Mouse (Mus musculus) skeletal muscle tissue, adult 2 months (tissue): ENCODE results near the gene Vars.
"Not testable (repeated sequence)": the region's sequence is repeated elsewhere in the genome, so short reads cannot be mapped to it uniquely, and the experiment has no call there.

Experiments
- DNase-seq: peaks from one replicate; pipeline ENCODE4 v3.0.0-alpha.2; 2012; ENCODE audit warnings: low read depth, low spot score

The Vars gene

GRCm38 (mm10) chr17:34971694-34972068, 29.1 kb upstream of the Vars start:
- not testable (repeated sequence) for DNase-seq

DNA sequence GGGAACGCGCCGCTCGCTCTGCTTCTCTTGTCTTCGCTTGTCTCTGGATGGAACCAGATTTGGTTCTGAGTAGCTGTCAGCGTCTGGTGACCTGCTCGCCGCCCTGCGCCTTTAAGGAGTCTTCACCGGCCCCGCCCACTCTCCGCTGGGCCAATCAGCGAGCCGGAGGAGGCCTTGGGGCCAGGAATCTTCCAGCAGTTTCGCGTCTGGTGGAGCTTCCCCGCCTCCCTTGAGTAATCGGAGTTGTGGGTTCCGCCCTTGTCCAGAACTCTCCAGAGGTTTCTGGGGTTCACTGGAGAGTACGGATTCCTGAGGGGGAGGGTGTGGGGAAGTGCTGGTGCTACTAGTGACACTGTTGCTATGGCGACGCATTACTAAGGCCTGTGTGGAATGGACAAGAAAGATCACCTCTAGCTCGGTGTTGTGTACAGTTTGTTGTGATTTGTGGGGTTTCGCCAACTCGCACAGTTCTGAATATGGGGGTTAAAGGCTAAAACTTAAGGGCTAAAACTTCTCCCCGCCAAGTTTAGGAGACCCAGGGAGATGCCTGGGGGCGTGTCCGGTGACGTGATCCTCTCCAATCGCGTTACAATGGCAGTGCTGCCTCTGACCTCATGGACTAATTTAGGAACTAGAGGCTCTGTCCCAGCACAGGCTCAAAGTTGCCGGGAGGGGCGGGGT, 28.6 kb upstream of the Vars start, which contains the start of the genes Hspa1a and Hspa1l:
Gene Hspa1a, minus strand, starts transcription at position 88 of the 681 bp plus-strand sequence.
Gene Hspa1l, plus strand, starts transcription at position 635 of the 681 bp plus-strand sequence.
- peak; percentile 86 for DNase-seq

- DNase-seq, result no peak
Measured at GRCm38 (mm10) chr17:34975581-34976492, 24.9 kb upstream of the Vars start.

GRCm38 (mm10) chr17:34977000-34977399, 23.8 kb upstream of the Vars start:
- no peak for DNase-seq

- no peak for DNase-seq
Measured at GRCm38 (mm10) chr17:34978239-34978638, 22.5 kb upstream of the Vars start.

- no peak for DNase-seq
Measured at GRCm38 (mm10) chr17:34979631-34980030, 21.2 kb upstream of the Vars start.

GRCm38 (mm10) chr17:34980655-34981054, 20.1 kb upstream of the Vars start:
- DNase-seq, result peak; percentile 65

GRCm38 (mm10) chr17:34981690-34982180, 19.1 kb upstream of the Vars start, which contains the start of gene Lsm2:
Lsm2 (plus strand) TSS chr17:34981862.
- peak; percentile 92 for DNase-seq

DNA sequence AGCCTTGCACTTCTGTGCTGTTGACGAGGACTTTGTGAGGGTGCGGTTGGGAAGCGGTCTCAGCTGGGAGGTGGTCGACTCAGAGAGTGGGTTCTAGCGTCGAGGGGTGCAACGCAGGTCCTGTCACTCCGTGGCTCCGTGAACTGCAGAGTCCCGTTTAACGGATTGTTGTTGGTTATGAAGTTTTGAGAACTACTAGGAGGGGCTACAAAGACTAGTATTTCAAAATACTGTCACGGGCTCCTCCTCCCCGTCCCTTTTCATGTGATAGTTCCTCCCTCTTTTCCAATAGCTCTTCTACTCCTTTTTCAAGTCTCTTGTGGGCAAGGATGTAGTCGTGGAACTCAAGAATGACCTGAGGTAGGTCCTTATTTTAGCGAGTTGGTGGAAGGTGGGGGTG, 18.5 kb upstream of the Vars start:
- no peak for DNase-seq

- no peak for DNase-seq
Measured at GRCm38 (mm10) chr17:34984218-34984617, 16.6 kb upstream of the Vars start.

DNA sequence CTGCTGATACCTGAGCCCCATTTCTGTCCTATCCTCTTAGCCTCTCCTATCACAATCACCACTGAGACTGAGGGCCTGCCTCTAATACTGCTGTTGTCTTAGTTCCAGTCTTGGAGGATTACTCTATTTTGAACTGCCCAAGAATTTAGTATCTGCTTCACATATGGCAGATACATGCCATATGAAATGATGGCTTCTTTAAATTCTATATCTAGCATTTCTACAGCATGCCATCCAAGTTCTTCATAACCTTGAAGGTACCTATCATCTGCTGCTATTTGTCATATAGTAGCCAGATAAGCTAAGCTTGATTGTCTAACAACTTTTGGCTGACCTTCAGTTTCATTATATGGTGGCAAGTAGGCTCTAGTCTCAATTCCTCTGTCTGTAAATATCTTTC, 6.0 kb upstream of the Vars start:
- DNase-seq, result no peak

DNA sequence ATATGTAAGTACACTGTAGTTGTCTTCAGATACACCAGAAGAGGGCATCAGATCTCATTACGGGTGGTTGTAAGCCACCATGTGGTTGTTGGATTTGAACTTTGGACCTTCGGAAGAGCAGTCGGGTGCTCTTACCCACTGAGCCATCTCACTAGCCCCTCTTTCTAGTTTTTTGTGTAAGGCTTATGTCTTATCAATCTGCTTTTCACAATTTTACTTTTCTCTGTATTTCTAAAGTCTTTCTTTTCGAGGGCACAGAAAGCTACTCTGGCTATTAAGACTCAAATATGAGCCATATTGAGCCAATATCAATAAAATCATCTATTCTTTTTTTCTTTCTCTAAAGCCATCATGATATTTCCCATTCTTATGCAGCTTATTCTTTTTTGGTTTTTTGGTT, 5.6 kb upstream of the Vars start:
- DNase-seq, result not testable (repeated sequence)

DNA sequence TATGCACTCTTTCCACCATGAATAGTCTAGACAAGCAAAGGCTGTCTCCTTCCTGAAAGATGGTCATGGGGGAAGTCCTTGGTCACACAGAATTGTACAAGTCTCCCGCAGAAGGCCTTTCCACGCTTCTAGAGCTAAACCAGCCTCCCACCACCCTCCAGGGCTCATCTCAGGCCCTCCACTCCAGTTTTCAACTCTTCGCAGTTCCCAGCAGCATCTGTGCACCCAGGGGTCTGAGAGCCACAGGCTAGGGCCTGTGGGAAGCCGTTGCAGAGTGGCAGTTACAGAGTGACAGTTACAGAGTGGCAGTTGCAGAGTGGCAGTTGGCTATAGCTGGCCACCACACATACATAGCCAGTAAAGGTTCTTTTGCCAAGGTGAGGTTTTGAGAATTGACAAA, 4.9 kb upstream of the Vars start:
- DNase-seq, result not testable (repeated sequence)

GRCm38 (mm10) chr17:34996411-34997141, 4.2 kb upstream of the Vars start:
- no peak for DNase-seq

GRCm38 (mm10) chr17:34997142-34997483, 3.7 kb upstream of the Vars start:
- DNase-seq, result no peak

GRCm38 (mm10) chr17:34998526-34999430, 2.0 kb upstream of the Vars start:
- no peak for DNase-seq

DNA sequence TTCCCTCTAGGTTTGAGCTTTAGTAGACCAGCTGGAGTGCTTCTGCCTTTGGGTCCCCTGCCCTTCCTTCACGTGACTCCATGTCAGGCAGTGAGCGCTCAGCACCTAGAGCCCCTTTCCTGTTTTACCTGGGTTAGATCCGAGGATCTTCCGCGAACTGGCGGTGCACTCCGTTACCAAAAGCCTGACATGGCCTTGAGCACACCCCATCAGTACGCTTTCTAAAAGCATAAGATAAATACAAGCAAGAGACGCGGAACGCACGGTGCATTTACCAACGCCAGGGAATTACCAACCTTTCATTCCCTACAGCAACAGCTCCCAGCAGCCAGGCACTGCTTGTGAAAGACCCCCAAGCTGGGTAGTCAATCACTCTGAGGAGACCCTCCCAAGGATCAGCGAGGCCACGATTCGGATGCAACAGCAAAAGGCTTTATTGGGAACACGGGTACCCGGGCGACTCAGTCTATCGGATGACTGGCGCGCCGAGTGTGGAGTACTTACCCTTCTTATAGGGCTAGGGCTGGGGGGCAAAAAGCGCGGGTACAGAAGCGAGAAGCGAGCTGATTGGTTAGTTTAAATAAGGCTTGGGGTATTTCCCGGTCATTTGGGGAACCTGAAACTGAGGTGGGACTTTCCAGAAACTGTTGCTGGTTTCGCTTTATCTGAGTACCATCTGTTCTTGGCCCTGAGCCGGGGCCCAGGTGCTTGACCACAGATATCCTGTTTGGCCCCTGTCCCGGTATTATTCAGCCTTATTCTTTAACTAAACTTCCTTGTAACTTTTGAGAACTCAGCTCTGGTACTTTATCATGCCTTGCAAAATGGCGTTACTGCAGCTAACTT, 693 bp upstream of the Vars start:
- not testable (repeated sequence) for DNase-seq

DNA sequence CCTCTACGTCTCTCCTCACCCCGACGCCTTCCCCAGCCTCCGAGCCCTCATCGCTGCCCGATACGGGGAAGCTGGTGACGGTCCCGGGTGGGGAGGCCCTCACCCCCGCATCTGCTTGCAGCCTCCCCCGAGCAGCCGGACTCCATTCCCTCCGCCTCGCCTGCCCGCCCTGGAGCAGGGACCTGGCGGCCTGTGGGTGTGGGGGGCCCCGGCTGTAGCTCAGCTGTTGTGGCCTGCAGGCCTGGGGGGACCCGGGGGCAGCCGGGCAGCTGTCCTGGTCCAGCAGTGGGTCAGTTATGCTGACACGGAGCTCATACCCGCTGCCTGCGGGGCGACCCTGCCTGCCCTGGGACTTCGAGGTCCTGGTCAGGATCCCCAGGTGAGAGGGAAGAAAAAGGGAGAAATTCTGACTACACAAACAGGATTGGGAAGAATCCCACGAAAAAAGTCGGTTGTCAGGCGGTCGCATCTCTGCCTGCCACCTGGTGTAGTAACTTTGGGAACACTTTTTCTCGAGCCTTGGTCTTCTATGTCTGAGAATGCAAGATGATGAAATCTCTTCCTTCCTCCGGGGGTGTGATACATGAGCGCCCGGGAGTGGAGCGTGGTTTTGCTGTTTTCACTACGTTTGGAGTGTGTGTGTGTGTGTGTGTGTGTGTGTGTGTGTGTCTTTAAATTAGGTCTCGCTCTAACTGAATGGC, 815 bp downstream of the Vars start:
- DNase-seq, result no peak

- no peak for DNase-seq
Measured at GRCm38 (mm10) chr17:35002153-35002865, 1.5 kb downstream of the Vars start.
